9 mouse cellular contexts compared by ENCODE assay signal in genomic region chr17:23774090-23774489, GRCm38 (mm10). TPM values are rescaled to one million over a fixed set of nuclear protein-coding genes. Genes with fewer than 3 reads are reported as not detected.
DNase-seq lines count a peak whose midpoint lies in the region; ATAC-seq lines count a peak whose summit lies in the region.
"Had no signal": no experiment of that assay in that cellular context is flagged by ENCODE, and none has a peak within 500 bp of the region (broad histone marks: within the 10 kb centered on the region; RNA-seq: fewer than 3 reads in every experiment).

No protein-coding gene starts in this region.

- ATAC-seq in CD4-positive, CD25-positive, alpha-beta regulatory T cell, adult 4 months: peak; percentile 65
- ATAC-seq in embryonic facial prominence, embryonic 15.5 days (ENCODE audit: insufficient number of reproducible peaks, low FRiP score, low TSS enrichment, low read depth): peak; percentile 27
- peak; percentile 66 for ATAC-seq in lung, embryonic 16.5 days (ENCODE audit: low read depth)

- no peaks in the 10 kb centered on the region for H3K9me3 ChIP-seq in embryonic facial prominence, embryonic 15.5 days (replicated peaks)
- no peaks in the 10 kb centered on the region for H3K9me3 ChIP-seq in lung, embryonic 16.5 days (ENCODE audit: control insufficient read depth, low read length)
- H3K9me3 ChIP-seq: heart, embryonic 15.5 days had no signal

- H3K4me1 ChIP-seq in embryonic facial prominence, embryonic 15.5 days: peaks cover 11% of the 10 kb centered on the region
- peaks cover 7% of the 10 kb centered on the region for H3K4me1 ChIP-seq in lung, embryonic 16.5 days (replicated peaks; ENCODE audit: control insufficient read depth, insufficient read depth, low read length)

- no peak overlapping the region for H3K27ac ChIP-seq in embryonic facial prominence, embryonic 15.5 days (replicated peaks)
- H3K27ac ChIP-seq in lung, embryonic 16.5 days (ENCODE audit: low read length): no peak overlapping the region
- H3K27ac ChIP-seq: heart, embryonic 15.5 days had no signal

- WGBS in embryonic facial prominence, embryonic 15.5 days: 6% methylated on average over 12 of the region's 12 CpGs
- WGBS in lung, embryonic 16.5 days: 4% methylated on average over 12 of the region's 12 CpGs

- no peak overlapping the region for H3K9ac ChIP-seq in embryonic facial prominence, embryonic 15.5 days
- no peak overlapping the region for H3K9ac ChIP-seq in lung, embryonic 16.5 days (ENCODE audit: low read length)
- H3K9ac ChIP-seq: heart, embryonic 15.5 days had no signal

- H3K27me3 ChIP-seq in embryonic facial prominence, embryonic 15.5 days: no peaks in the 10 kb centered on the region
- no peaks in the 10 kb centered on the region for H3K27me3 ChIP-seq in lung, embryonic 16.5 days (ENCODE audit: control insufficient read depth, insufficient read depth, low read depth, low read length)
- H3K27me3 ChIP-seq: heart, embryonic 15.5 days had no signal

- no peak overlapping the region for H3K4me3 ChIP-seq in embryonic facial prominence, embryonic 15.5 days (replicated peaks)
- H3K4me3 ChIP-seq in lung, embryonic 16.5 days (ENCODE audit: low read length): no peak overlapping the region
- H3K4me3 ChIP-seq: heart, embryonic 15.5 days had no signal

- no peak overlapping the region for H3K4me2 ChIP-seq in embryonic facial prominence, embryonic 15.5 days (replicated peaks)
- H3K4me2 ChIP-seq in lung, embryonic 16.5 days (ENCODE audit: low read depth, low read length): peak overlapping the region; percentile 24; the same call in 1 of the 2 replicates
- H3K4me2 ChIP-seq: heart, embryonic 15.5 days had no signal

- DNase-seq in adrenal gland, postnatal 36 days: peak; percentile 90 to 91
- DNase-seq in heart, postnatal 25 days (ENCODE audit: low spot score): peak; percentile 57
- DNase-seq in layer of hippocampus, adult 18-20 months (ENCODE audit: low spot score in 2 of 2): peak; percentile 37 to 85
- peak; percentile 86 for DNase-seq in retina, postnatal 1 day
- DNase-seq in thymus, postnatal 25 days: peak; percentile 89

- H3K36me3 ChIP-seq in embryonic facial prominence, embryonic 15.5 days: no peaks in the 10 kb centered on the region
- no peaks in the 10 kb centered on the region for H3K36me3 ChIP-seq in lung, embryonic 16.5 days (ENCODE audit: control insufficient read depth, insufficient read depth, low read length)
- H3K36me3 ChIP-seq: heart, embryonic 15.5 days had no signal

- intact Hi-C loops in heart, postnatal 25 days (cut with DNase I): loop anchor here (1.0 kb wide), 1 partner anchor 186 kb away; no protein-coding TSS in a partner anchor

RNA-seq across cellular contexts. Expression of gene Flywch1, which starts 2.7 kb away (rescaled TPM):
- polyA plus RNA-seq in CD4-positive, CD25-positive, alpha-beta regulatory T cell, adult 4 months (2017; shearing (Covaris generic)): 10 to 100 TPM; 15.1 to 21.4 TPM
- 10 to 100 TPM; 60.2 to 61.4 TPM for total RNA-seq in adrenal gland, postnatal 36 days (2021)
- 71.9 and 72.1 TPM in 2 replicates for polyA plus RNA-seq in embryonic facial prominence, embryonic 15.5 days (2015; fragmentation: Nextera tagmentation; extraction: Ambion mirVana)
- total RNA-seq in heart, postnatal 25 days (2021): 10 to 100 TPM; 29.7 to 33.2 TPM
- total RNA-seq in layer of hippocampus, adult 18-20 months (2021): 100 to 1,000 TPM; 390 to 405 TPM
- 61.3 and 65.2 TPM in 2 replicates for polyA plus RNA-seq in lung, embryonic 16.5 days (2015; fragmentation: Nextera tagmentation; extraction: Ambion mirVana)

RNA-seq across cellular contexts. Expression of gene Flywch2, which starts 11.8 kb away (rescaled TPM):
- polyA plus RNA-seq in CD4-positive, CD25-positive, alpha-beta regulatory T cell, adult 4 months (2017; shearing (Covaris generic)): 1 to 10 TPM; 3.4 to 3.5 TPM
- total RNA-seq in adrenal gland, postnatal 36 days (2021): 1 to 10 TPM; 6.9 to 8.8 TPM
- 38.3 and 44.0 TPM in 2 replicates for polyA plus RNA-seq in embryonic facial prominence, embryonic 15.5 days (2015; fragmentation: Nextera tagmentation; extraction: Ambion mirVana)
- total RNA-seq in heart, postnatal 25 days (2021): 1 to 10 TPM in 1 of 2 experiments, under 1 TPM in 1; 0.88 to 1.6 TPM
- total RNA-seq in layer of hippocampus, adult 18-20 months (2021): 1 to 10 TPM; 8.6 to 8.7 TPM
- 29.0 and 31.4 TPM in 2 replicates for polyA plus RNA-seq in lung, embryonic 16.5 days (2015; fragmentation: Nextera tagmentation; extraction: Ambion mirVana)

RNA-seq across cellular contexts. Expression of gene Srrm2, which starts 16.2 kb away (rescaled TPM):
- 100 to 1,000 TPM; 289 to 316 TPM for polyA plus RNA-seq in CD4-positive, CD25-positive, alpha-beta regulatory T cell, adult 4 months (2017; shearing (Covaris generic))
- 100 to 1,000 TPM; 435 to 589 TPM for total RNA-seq in adrenal gland, postnatal 36 days (2021)
- polyA plus RNA-seq in embryonic facial prominence, embryonic 15.5 days (2015; fragmentation: Nextera tagmentation; extraction: Ambion mirVana): 489 and 525 TPM in 2 replicates
- total RNA-seq in heart, postnatal 25 days (2021): 100 to 1,000 TPM; 157 to 162 TPM
- 100 to 1,000 TPM; 509 to 565 TPM for total RNA-seq in layer of hippocampus, adult 18-20 months (2021)
- 411 and 414 TPM in 2 replicates for polyA plus RNA-seq in lung, embryonic 16.5 days (2015; fragmentation: Nextera tagmentation; extraction: Ambion mirVana)

RNA-seq across cellular contexts. Expression of gene Kremen2, which starts 28.5 kb away (rescaled TPM):
- 1 to 10 TPM; 1.8 to 2.4 TPM for polyA plus RNA-seq in CD4-positive, CD25-positive, alpha-beta regulatory T cell, adult 4 months (2017; shearing (Covaris generic))
- total RNA-seq in adrenal gland, postnatal 36 days (2021): not detected
- polyA plus RNA-seq in embryonic facial prominence, embryonic 15.5 days (2015; fragmentation: Nextera tagmentation; extraction: Ambion mirVana): 36.8 and 38.2 TPM in 2 replicates
- total RNA-seq in heart, postnatal 25 days (2021): not detected
- under 1 TPM; 0.30 to 0.52 TPM for total RNA-seq in layer of hippocampus, adult 18-20 months (2021)
- 0.25 and 0.83 TPM in 2 replicates for polyA plus RNA-seq in lung, embryonic 16.5 days (2015; fragmentation: Nextera tagmentation; extraction: Ambion mirVana)

RNA-seq across cellular contexts. Expression of gene Paqr4, which starts 33.4 kb away (rescaled TPM):
- polyA plus RNA-seq in CD4-positive, CD25-positive, alpha-beta regulatory T cell, adult 4 months (2017; shearing (Covaris generic)): 1 to 10 TPM; 2.0 to 2.5 TPM
- total RNA-seq in adrenal gland, postnatal 36 days (2021): 10 to 100 TPM in 1 of 2 experiments, 1 to 10 TPM in 1; 9.9 to 13.9 TPM
- polyA plus RNA-seq in embryonic facial prominence, embryonic 15.5 days (2015; fragmentation: Nextera tagmentation; extraction: Ambion mirVana): 20.9 and 27.2 TPM in 2 replicates
- total RNA-seq in heart, postnatal 25 days (2021): 10 to 100 TPM; 26.1 to 29.5 TPM
- 10 to 100 TPM; 52.0 to 53.6 TPM for total RNA-seq in layer of hippocampus, adult 18-20 months (2021)
- polyA plus RNA-seq in lung, embryonic 16.5 days (2015; fragmentation: Nextera tagmentation; extraction: Ambion mirVana): 51.8 and 52.7 TPM in 2 replicates

Comparison
In these comparisons a context has a peak if more than half of its experiments do, and no peak if none do; other contexts are left out.
1. RNA of gene Flywch1, which starts 2.7 kb away (total RNA-seq): 390 to 405 TPM in layer of hippocampus, adult 18-20 months; 60.2 to 61.4 TPM in adrenal gland, postnatal 36 days and 29.7 to 33.2 TPM in heart, postnatal 25 days; every median in the first group is over 4 times any median in the second.
2. Peak in every context shown above with its lines, with median percentiles within 50 percentile points of each other: ATAC-seq and DNase-seq.